Mouse (Mus musculus): ENCODE data around the gene Pxmp2. TPM values are rescaled to one million over a fixed set of nuclear protein-coding genes. Genes with fewer than 3 reads are reported as not detected.

Pxmp2 gene
- total and polyA plus RNA-seq, 3 experiments: 3.9 to 4.6 (median 4.5) TPM

GRCm38 (mm10) chr5:110330508-110330907, 44.5 kb upstream of the Pxmp2 start:
- DNase-seq (ENCODE audit: extremely low read depth): no peak
- Histone ChIP-seq H3K36me3 (replicated peaks in 1 of 2; ENCODE audit: control insufficient read depth in 1 of 2, insufficient read depth in 1 of 2, low read length in 1 of 2) (peaks cover 83 to 90% of the 10 kb centered on the region in 2 experiments), H3K4me1 (ENCODE audit: control insufficient read depth in 1 of 2, insufficient read depth in 2 of 2) (no peaks in the 10 kb centered on the region), H3K9me3 (replicated peaks; ENCODE audit: low read length) (no peaks in the 10 kb centered on the region), H3K4me2 (ENCODE audit: insufficient read depth, low read depth, poor library complexity, severe bottlenecking) (no peak overlapping the region), H3K4me3 (replicated peaks in 1 of 3; ENCODE audit: low read depth in 2 of 3, low read length in 2 of 3, poor library complexity in 1 of 3) (no peak overlapping the region), H3K27ac (ENCODE audit: insufficient read depth, low read depth) (no peak overlapping the region), H3K27me3 (replicated peaks) (no peaks in the 10 kb centered on the region), H3K79me2 (replicated peaks; ENCODE audit: control insufficient read depth, extremely low read depth, insufficient read depth, poor library complexity, severe bottlenecking) (no peaks in the 10 kb centered on the region), H3K9ac (ENCODE audit: insufficient read depth, low read depth) (no peak overlapping the region)
- in situ Hi-C loops (cut with MboI; ENCODE audit: low pct_ligation_motif_present, low pct_unique_long_range_greater_than_20kb, low sequenced_read_pairs) (no loop called here), dilution Hi-C loops (cut with MboI; ENCODE audit: extremely low pct_ligation_motif_present, extremely low pct_unique_long_range_greater_than_20kb, low sequenced_read_pairs) (no loop called here)
- TF ChIP-seq KAT2A (IDR thresholded peaks at IDR 0.05; ENCODE audit: insufficient replicate concordance, low read length) (no peak), ETS1 (conservative IDR thresholded peaks at IDR 0.05; ENCODE audit: low read depth, low read length) (no peak), PAX5 (IDR thresholded peaks at IDR 0.05; ENCODE audit: low read length) (no peak), JUN (IDR thresholded peaks at IDR 0.05; ENCODE audit: insufficient read depth, low read depth, low read length) (no peak), MYC (IDR thresholded peaks at IDR 0.05; ENCODE audit: low read depth, low read length) (no peak), RAD21 (IDR thresholded peaks at IDR 0.05; ENCODE audit: low read depth, low read length) (no peak), GABPA (IDR thresholded peaks at IDR 0.05; ENCODE audit: insufficient replicate concordance, low read depth, low read length) (no peak), MXI1 (IDR thresholded peaks at IDR 0.05; ENCODE audit: low read depth, low read length) (no peak), MEF2A (IDR thresholded peaks at IDR 0.05; ENCODE audit: borderline replicate concordance, low read depth, low read length) (no peak), MAZ (IDR thresholded peaks at IDR 0.05; ENCODE audit: low read depth, low read length) (no peak), EP300 (IDR thresholded peaks at IDR 0.05; ENCODE audit: low read length) (no peak)

GRCm38 (mm10) chr5:110313127-110313526, 27.1 kb upstream of the Pxmp2 start:
- Histone ChIP-seq H3K27me3 (replicated peaks) (no peaks in the 10 kb centered on the region), H3K4me1 (ENCODE audit: control insufficient read depth in 1 of 2, insufficient read depth in 2 of 2) (peaks cover 0 to 8% of the 10 kb centered on the region in 2 experiments; a peak in 1 of 4 replicates), H3K27ac (ENCODE audit: insufficient read depth, low read depth) (no peak overlapping the region), H3K9ac (ENCODE audit: insufficient read depth, low read depth) (no peak overlapping the region), H3K4me2 (ENCODE audit: insufficient read depth, low read depth, poor library complexity, severe bottlenecking) (no peak overlapping the region), H3K4me3 (replicated peaks in 1 of 3; ENCODE audit: low read depth in 2 of 3, low read length in 2 of 3, poor library complexity in 1 of 3) (no peak overlapping the region), H3K79me2 (replicated peaks; ENCODE audit: control insufficient read depth, extremely low read depth, insufficient read depth, poor library complexity, severe bottlenecking) (0 out of 2 replicates have a peak, but pooled peaks cover 2% of the 10 kb centered on the region), H3K36me3 (replicated peaks in 1 of 2; ENCODE audit: control insufficient read depth in 1 of 2, insufficient read depth in 1 of 2, low read length in 1 of 2) (peaks cover 50 to 86% of the 10 kb centered on the region in 2 experiments), H3K9me3 (replicated peaks; ENCODE audit: low read length) (no peaks in the 10 kb centered on the region)
- in situ Hi-C loops (cut with MboI; ENCODE audit: low pct_ligation_motif_present, low pct_unique_long_range_greater_than_20kb, low sequenced_read_pairs) (no loop called here), dilution Hi-C loops (cut with MboI; ENCODE audit: extremely low pct_ligation_motif_present, extremely low pct_unique_long_range_greater_than_20kb, low sequenced_read_pairs) (no loop called here)
- DNase-seq (ENCODE audit: extremely low read depth): peak; percentile 42
- no peak for TF ChIP-seq CHD1 (IDR thresholded peaks at IDR 0.05; ENCODE audit: low read depth, low read length)
- TF ChIP-seq BHLHE40 (IDR thresholded peaks at IDR 0.05; ENCODE audit: low read depth, low read length): no peak
- no peak for TF ChIP-seq ZMIZ1 (IDR thresholded peaks at IDR 0.05; ENCODE audit: low read depth, low read length)
- no peak for TF ChIP-seq USF1 (IDR thresholded peaks at IDR 0.05; ENCODE audit: low read depth, low read length)
- no peak for TF ChIP-seq IRF4 (IDR thresholded peaks at IDR 0.05; ENCODE audit: low read depth, low read length)
- no peak for TF ChIP-seq RAD21 (IDR thresholded peaks at IDR 0.05; ENCODE audit: low read depth, low read length)
- TF ChIP-seq PAX5 (IDR thresholded peaks at IDR 0.05; ENCODE audit: low read length): no peak
- TF ChIP-seq E2F4 (IDR thresholded peaks at IDR 0.05; ENCODE audit: insufficient replicate concordance, low read depth, low read length): no peak
- no peak for TF ChIP-seq POLR2AphosphoS2 (IDR thresholded peaks at IDR 0.05; ENCODE audit: low read depth, low read length)
- TF ChIP-seq MAFK (IDR thresholded peaks at IDR 0.05; ENCODE audit: insufficient replicate concordance, low read length): peak; percentile 62; the same call in 1 of the 2 replicates
- TF ChIP-seq MXI1 (IDR thresholded peaks at IDR 0.05; ENCODE audit: low read depth, low read length): no peak
- no peak for TF ChIP-seq SIN3A (IDR thresholded peaks at IDR 0.05; ENCODE audit: low read length)
- TF ChIP-seq MAZ (IDR thresholded peaks at IDR 0.05; ENCODE audit: low read depth, low read length): no peak
- peak; percentile 48 for TF ChIP-seq JUN (IDR thresholded peaks at IDR 0.05; ENCODE audit: insufficient read depth, low read depth, low read length)
- TF ChIP-seq EP300 (IDR thresholded peaks at IDR 0.05; ENCODE audit: low read length): peak; percentile 32; the same call in 1 of the 2 replicates
- TF ChIP-seq UBTF (IDR thresholded peaks at IDR 0.05; ENCODE audit: low read depth, low read length): no peak
